Mouse (Mus musculus) stomach, postnatal 0 days (tissue): Measurements from ENCODE around the gene Pttg1ip. TPM values are rescaled to one million over a fixed set of nuclear protein-coding genes. Genes with fewer than 3 reads are reported as not detected.

Source experiments
- ATAC-seq: fragments of 200-750 bp; cut with Nextera tagmentation; 2 replicates; pipeline ENCODE4 v1.8.0; 2017; ENCODE audit not compliant: low FRiP score, low TSS enrichment
- DNase-seq: peaks from one replicate; pipeline ENCODE4 v3.0.0-alpha.2; 2016; ENCODE audit warnings: low spot score
- H3K27ac ChIP-seq: fragments of 300-500 bp; sonication (generic); replicated peaks from 2 replicates; pipeline ENCODE4 v1.5.1; 2014; ENCODE audit warnings: mild to moderate bottlenecking, control low read depth
- H3K27me3 ChIP-seq: fragments of 300-500 bp; sonication (generic); 2 replicates; pipeline ENCODE4 v1.6.1; 2014; ENCODE audit warnings: low read length; ENCODE audit not compliant: control insufficient read depth, insufficient read depth
- H3K36me3 ChIP-seq: fragments of 300-500 bp; sonication (generic); 2 replicates; pipeline ENCODE4 v1.6.1; 2014; ENCODE audit warnings: low read length, mixed read lengths; ENCODE audit not compliant: control insufficient read depth, insufficient read depth
- H3K4me1 ChIP-seq: fragments of 300-500 bp; sonication (generic); replicated peaks from 2 replicates; pipeline ENCODE4 v1.6.1; 2014; ENCODE audit warnings: antibody characterized with exemption; ENCODE audit not compliant: control insufficient read depth, insufficient read depth
- H3K4me2 ChIP-seq: fragments of 300-500 bp; sonication (generic); replicated peaks from 2 replicates; pipeline ENCODE4 v1.6.1; 2014; ENCODE audit warnings: low read depth, mild to moderate bottlenecking, control low read depth, moderate library complexity
- H3K4me3 ChIP-seq: fragments of 300-500 bp; sonication (generic); 2 replicates; pipeline ENCODE4 v1.5.1; 2014; ENCODE audit warnings: low read depth, low read length, control low read depth
- H3K9ac ChIP-seq: fragments of 300-500 bp; sonication (generic); 2 replicates; pipeline ENCODE4 v1.6.1; 2014; ENCODE audit warnings: mild to moderate bottlenecking, low read length, control low read depth, mixed read lengths
- H3K9me3 ChIP-seq: fragments of 300-500 bp; sonication (generic); 2 replicates; pipeline ENCODE4 v1.6.1; 2016; ENCODE audit warnings: low read length; ENCODE audit not compliant: control insufficient read depth
- CTCF ChIP-seq: IDR thresholded peaks from 2 replicates; pipeline ENCODE4 v1.5.1; 2016; ENCODE audit warnings: antibody characterized with exemption, low read depth, mild to moderate bottlenecking, moderate library complexity
- EP300 ChIP-seq: optimal IDR thresholded peaks from 2 replicates; pipeline ENCODE3; 2016; ENCODE audit warnings: antibody characterized with exemption
- WGBS: fragments of 180-500 bp; shearing (Covaris S2); extraction: QIAGEN DNeasy Blood & Tissue Kit; methylation state at CpG from one replicate; pipeline ENCODE4 v1.1.7; 2014; 5-methylcytosine and 5-hydroxymethylcytosine counted together
- polyA plus RNA-seq: library from polyadenylated mRNA; unstranded; fragments of >200 nt; fragmentation: Nextera tagmentation; extraction: Ambion mirVana; gene quantifications from 2 replicates; pipeline ENCODE4 v1.2.1, GENCODE M21; 2015

Gene Pttg1ip
- polyA plus RNA-seq, 1 experiment from 2014 or later: 278 TPM

DNA sequence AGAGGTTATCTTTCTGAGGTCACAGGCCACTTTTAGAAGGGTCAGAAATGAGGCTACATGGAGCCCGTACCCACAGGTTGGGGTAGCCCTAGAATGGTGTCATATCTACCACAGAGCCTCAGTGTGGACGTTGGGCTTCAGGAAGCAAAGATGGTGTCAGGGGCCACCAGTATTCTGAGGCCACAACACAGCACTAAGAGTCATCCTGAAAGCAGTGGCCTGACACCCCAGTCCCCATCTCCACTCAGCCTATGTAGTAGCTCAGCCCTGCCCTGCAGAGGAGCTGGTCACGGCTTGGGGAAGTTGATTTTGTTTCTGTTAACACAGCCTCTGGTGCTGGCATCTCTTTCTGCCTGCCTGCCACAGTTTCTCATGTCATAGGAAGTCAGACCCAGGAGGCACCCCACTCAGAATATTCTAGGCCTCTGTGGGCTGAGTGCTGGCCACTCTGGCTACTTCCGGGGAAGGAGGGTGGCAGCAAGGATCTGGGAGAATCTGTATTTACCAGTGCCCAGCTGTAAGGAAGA, 40.9 kb upstream of the Pttg1ip start:
- Histone ChIP-seq H3K4me3 (no peak overlapping the region), H3K36me3 (no peaks in the 10 kb centered on the region), H3K27me3 (no peaks in the 10 kb centered on the region), H3K27ac (no peak overlapping the region), H3K9me3 (no peaks in the 10 kb centered on the region), H3K4me2 (no peak overlapping the region), H3K4me1 (no peaks in the 10 kb centered on the region), H3K9ac (no peak overlapping the region)
- TF ChIP-seq CTCF (no peak), EP300 (no peak)
- 81% methylated on average over 4 of the region's 4 CpGs for WGBS
- no peak for ATAC-seq
- DNase-seq: no peak

- 0 out of 2 replicates have a peak, but pooled peaks have one; percentile 27 for ATAC-seq
Measured at GRCm38 (mm10) chr10:77541864-77542666, 39.5 kb upstream of the Pttg1ip start.

DNA sequence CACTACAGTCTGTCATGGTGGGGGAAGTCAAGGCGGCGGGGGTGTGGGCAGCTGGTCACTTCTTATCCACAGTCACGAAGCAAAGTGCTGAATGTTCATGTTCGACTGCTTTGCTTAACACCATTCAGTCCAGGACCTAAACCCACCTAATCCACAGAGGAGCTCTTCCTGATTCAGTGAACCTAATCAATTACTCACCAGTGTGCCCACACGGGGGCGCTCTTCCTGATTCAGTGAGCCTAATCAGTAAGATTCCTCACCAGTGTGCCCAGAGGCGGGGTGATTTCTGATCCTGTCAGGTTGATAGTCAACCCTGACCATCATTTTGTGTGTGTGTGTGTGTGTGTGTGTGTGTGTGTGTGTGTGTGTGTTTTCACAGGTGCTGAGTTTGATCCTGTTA, 38.3 kb upstream of the Pttg1ip start:
- peak; percentile 57 for DNase-seq
- no peak overlapping the region for H3K4me3 ChIP-seq
- TF ChIP-seq EP300 (no peak), CTCF (peak; percentile 71)
- ATAC-seq: no peak
- H3K36me3 ChIP-seq: no peaks in the 10 kb centered on the region
- H3K9me3 ChIP-seq: no peaks in the 10 kb centered on the region
- 47% methylated on average over 7 of the region's 7 CpGs for WGBS
- no peaks in the 10 kb centered on the region for H3K4me1 ChIP-seq
- no peak overlapping the region for H3K9ac ChIP-seq
- H3K4me2 ChIP-seq: no peak overlapping the region
- H3K27ac ChIP-seq: no peak overlapping the region
- no peaks in the 10 kb centered on the region for H3K27me3 ChIP-seq

More at GRCm38 (mm10) chr10:77541864-77542666, 39.5 kb upstream of the Pttg1ip start:
- no peaks in the 10 kb centered on the region for H3K27me3 ChIP-seq
- DNase-seq: no peak
- H3K4me2 ChIP-seq: no peak overlapping the region
- H3K4me3 ChIP-seq: no peak overlapping the region
- no peak overlapping the region for H3K27ac ChIP-seq
- H3K9me3 ChIP-seq: no peaks in the 10 kb centered on the region
- WGBS: 69% methylated on average over 10 of the region's 10 CpGs
- H3K9ac ChIP-seq: no peak overlapping the region
- no peaks in the 10 kb centered on the region for H3K4me1 ChIP-seq
- H3K36me3 ChIP-seq: no peaks in the 10 kb centered on the region
- no peak for TF ChIP-seq CTCF
- TF ChIP-seq EP300: no peak

DNA sequence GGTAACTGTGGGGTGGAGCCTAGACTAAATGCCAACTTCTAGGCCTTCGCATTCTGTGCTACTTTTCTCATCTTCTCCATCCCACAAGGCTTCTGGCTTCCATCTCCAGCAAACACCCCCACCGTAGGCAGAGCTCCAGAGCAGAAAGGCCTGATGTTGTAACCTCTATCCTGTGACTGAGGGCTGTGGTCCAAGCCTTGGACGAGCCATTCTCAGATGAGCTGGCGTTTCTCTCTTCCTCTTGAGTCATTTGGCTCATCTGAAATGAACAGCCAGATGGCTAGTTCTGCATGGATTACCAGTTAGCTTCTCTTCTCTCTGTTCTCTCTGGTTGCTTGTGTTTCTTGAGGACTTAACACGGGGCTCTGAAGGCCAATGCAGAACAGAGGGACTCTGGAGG, 36.6 kb upstream of the Pttg1ip start:
- DNase-seq (no peak), ATAC-seq (no peak)
- H3K9me3 ChIP-seq: no peaks in the 10 kb centered on the region
- no peak for TF ChIP-seq CTCF
- TF ChIP-seq EP300: no peak
- H3K4me1 ChIP-seq: no peaks in the 10 kb centered on the region
- H3K9ac ChIP-seq: no peak overlapping the region
- no peak overlapping the region for H3K27ac ChIP-seq
- no peak overlapping the region for H3K4me2 ChIP-seq
- 72% methylated on average over 5 of the region's 5 CpGs for WGBS
- H3K36me3 ChIP-seq: no peaks in the 10 kb centered on the region
- no peaks in the 10 kb centered on the region for H3K27me3 ChIP-seq
- no peak overlapping the region for H3K4me3 ChIP-seq

DNA sequence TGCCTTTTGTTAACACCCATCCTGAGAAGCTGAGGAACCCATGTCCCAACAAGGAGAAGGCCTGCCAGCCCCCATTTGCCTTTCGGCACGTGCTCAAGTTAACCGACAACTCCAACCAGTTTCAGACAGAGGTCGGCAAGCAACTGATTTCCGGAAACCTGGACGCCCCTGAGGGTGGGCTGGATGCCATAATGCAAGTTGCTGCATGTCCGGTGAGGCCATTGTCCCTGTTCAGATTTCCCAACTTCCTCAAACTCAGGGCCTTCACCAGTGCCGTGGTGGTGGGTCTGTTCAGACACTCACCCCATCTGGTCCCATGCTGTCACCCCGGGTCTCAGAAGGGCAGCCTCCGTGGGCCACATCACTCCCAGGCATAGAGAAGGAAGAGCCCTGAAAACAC, 32.9 kb upstream of the Pttg1ip start:
- DNase-seq (no peak), ATAC-seq (no peak)
- no peak overlapping the region for H3K4me2 ChIP-seq
- no peak overlapping the region for H3K4me3 ChIP-seq
- 68% methylated on average over 10 of the region's 10 CpGs for WGBS
- H3K36me3 ChIP-seq: no peaks in the 10 kb centered on the region
- no peak overlapping the region for H3K27ac ChIP-seq
- no peaks in the 10 kb centered on the region for H3K9me3 ChIP-seq
- H3K27me3 ChIP-seq: no peaks in the 10 kb centered on the region
- TF ChIP-seq EP300: no peak
- no peak for TF ChIP-seq CTCF
- no peak overlapping the region for H3K9ac ChIP-seq
- H3K4me1 ChIP-seq: no peaks in the 10 kb centered on the region

DNA sequence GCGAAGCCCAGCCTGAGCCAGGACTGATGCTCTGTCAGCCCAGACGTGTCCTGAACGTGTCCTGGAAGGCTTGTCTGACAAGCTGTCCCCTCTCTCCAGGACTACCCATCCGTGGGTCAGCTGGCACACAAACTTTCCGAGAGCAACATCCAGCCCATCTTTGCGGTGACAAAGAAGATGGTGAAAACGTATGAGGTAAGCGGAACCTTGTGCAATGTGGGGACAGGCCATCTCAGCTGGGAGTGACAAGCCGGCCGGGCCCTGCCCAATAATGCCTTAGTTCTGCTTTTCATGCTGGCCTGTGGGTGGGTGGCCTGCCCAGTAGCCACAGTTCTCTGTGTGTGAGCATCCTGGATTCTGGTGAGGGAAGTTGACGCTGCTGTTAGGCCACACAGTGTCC, 30.6 kb upstream of the Pttg1ip start:
- ATAC-seq (0 out of 2 replicates have a peak, but pooled peaks have one; percentile 24), DNase-seq (no peak)
- WGBS: 60% methylated on average over 11 of the region's 11 CpGs
- H3K4me1 ChIP-seq: no peaks in the 10 kb centered on the region
- no peak overlapping the region for H3K9ac ChIP-seq
- H3K9me3 ChIP-seq: no peaks in the 10 kb centered on the region
- no peak overlapping the region for H3K27ac ChIP-seq
- H3K36me3 ChIP-seq: no peaks in the 10 kb centered on the region
- H3K4me2 ChIP-seq: no peak overlapping the region
- H3K27me3 ChIP-seq: no peaks in the 10 kb centered on the region
- TF ChIP-seq EP300 (no peak), CTCF (no peak)
- H3K4me3 ChIP-seq: no peak overlapping the region
